Mouse (Mus musculus): Measurements from ENCODE around the gene Atp13a1. TPM values are rescaled to one million over a fixed set of nuclear protein-coding genes. Genes with fewer than 3 reads are reported as not detected.

The Atp13a1 gene
- total and polyA plus RNA-seq, 2 experiments from 2014 or later: 39.1 to 85.9 TPM

- Histone ChIP-seq H3K4me3 (ENCODE audit: low read length) (no peak overlapping the region), H3K9me3 (ENCODE audit: low read length) (no peaks in the 10 kb centered on the region), H3K27me3 (ENCODE audit: insufficient read depth, low read length) (no peaks in the 10 kb centered on the region), H3K36me3 (ENCODE audit: insufficient read depth, low read length) (0 out of 2 replicates have a peak, but pooled peaks cover 10% of the 10 kb centered on the region), H3K4me2 (ENCODE audit: low read depth, low read length) (no peak overlapping the region), H3K9ac (replicated peaks; ENCODE audit: low read length) (no peak overlapping the region), H3K27ac (no peak overlapping the region), H3K4me1 (ENCODE audit: insufficient read depth, low read length) (peaks cover 13% of the 10 kb centered on the region)
- no peak for TF ChIP-seq CTCF (IDR thresholded peaks at IDR 0.05; ENCODE audit: low read depth)
- no peak for DNase-seq (ENCODE audit: low spot score)
- no peak for ATAC-seq
- WGBS: 78% methylated on average over 9 of the region's 9 CpGs
Observed at GRCm38 (mm10) chr8:69820466-69820865, 29.5 kb downstream of the Atp13a1 start.

- no peaks in the 10 kb centered on the region for H3K27me3 ChIP-seq (ENCODE audit: insufficient read depth, low read length)
- H3K27ac ChIP-seq: peak overlapping the region; percentile 79
- H3K9me3 ChIP-seq (ENCODE audit: low read length): no peaks in the 10 kb centered on the region
- peak overlapping the region; percentile 64 for H3K9ac ChIP-seq (replicated peaks; ENCODE audit: low read length)
- peak overlapping the region; percentile 59 for H3K4me3 ChIP-seq (ENCODE audit: low read length)
- peaks cover 13% of the 10 kb centered on the region for H3K4me1 ChIP-seq (ENCODE audit: insufficient read depth, low read length)
- H3K4me2 ChIP-seq (ENCODE audit: low read depth, low read length): peak overlapping the region; percentile 81
- peaks cover 18% of the 10 kb centered on the region; the same call in 1 of the 2 replicates for H3K36me3 ChIP-seq (ENCODE audit: insufficient read depth, low read length)
- TF ChIP-seq CTCF (IDR thresholded peaks at IDR 0.05; ENCODE audit: low read depth): no peak
- DNase-seq (ENCODE audit: low spot score) (peak; percentile 72), ATAC-seq (peak; percentile 65)
- 4% methylated on average over 14 of the region's 22 CpGs for WGBS
Observed at GRCm38 (mm10) chr8:69821971-69822385, 31.0 kb downstream of the Atp13a1 start.

GRCm38 (mm10) chr8:69822386-69823191 is 31.6 kb downstream of the Atp13a1 start, which contains the start of gene Lpar2:
Gene Lpar2 (plus strand): TSS chr8:69822429.
- 2% methylated on average over 29 of the region's 35 CpGs for WGBS
- DNase-seq (ENCODE audit: low spot score): peak; percentile 82

GRCm38 (mm10) chr8:69826371-69826770 is 35.4 kb downstream of the Atp13a1 start:
- H3K9me3 ChIP-seq (ENCODE audit: low read length): no peaks in the 10 kb centered on the region
- TF ChIP-seq CTCF (IDR thresholded peaks at IDR 0.05; ENCODE audit: low read depth): no peak
- no peaks in the 10 kb centered on the region for H3K27me3 ChIP-seq (ENCODE audit: insufficient read depth, low read length)
- ATAC-seq: no peak
- peaks cover 15% of the 10 kb centered on the region; the same call in 1 of the 2 replicates for H3K36me3 ChIP-seq (ENCODE audit: insufficient read depth, low read length)
- no peak for DNase-seq (ENCODE audit: low spot score)
- H3K4me1 ChIP-seq (ENCODE audit: insufficient read depth, low read length): peaks cover 13% of the 10 kb centered on the region
- H3K9ac ChIP-seq (replicated peaks; ENCODE audit: low read length): no peak overlapping the region
- no peak overlapping the region for H3K4me2 ChIP-seq (ENCODE audit: low read depth, low read length)
- 94% methylated on average over 12 of the region's 12 CpGs for WGBS
- H3K4me3 ChIP-seq (ENCODE audit: low read length): no peak overlapping the region
- H3K27ac ChIP-seq: no peak overlapping the region

More at GRCm38 (mm10) chr8:69822386-69823191, 31.6 kb downstream of the Atp13a1 start, which contains the start of gene Lpar2:
- Histone ChIP-seq H3K9me3 (ENCODE audit: low read length) (no peaks in the 10 kb centered on the region), H3K9ac (replicated peaks; ENCODE audit: low read length) (peak within 1 kb of the TSS; percentile 64), H3K27me3 (ENCODE audit: insufficient read depth, low read length) (no peaks in the 10 kb centered on the region), H3K27ac (peak within 1 kb of the TSS; percentile 79), H3K4me2 (ENCODE audit: low read depth, low read length) (peak within 1 kb of the TSS; percentile 81), H3K4me1 (ENCODE audit: insufficient read depth, low read length) (peaks cover 13% of the 10 kb centered on the region), H3K4me3 (ENCODE audit: low read length) (peak within 1 kb of the TSS; percentile 59), H3K36me3 (ENCODE audit: insufficient read depth, low read length) (peaks cover 20% of the 10 kb centered on the region; the same call in 1 of the 2 replicates)
- peak; percentile 42 for TF ChIP-seq CTCF (IDR thresholded peaks at IDR 0.05; ENCODE audit: low read depth)
- ATAC-seq: peak; percentile 78

- Histone ChIP-seq H3K4me2 (ENCODE audit: low read depth, low read length) (peak within 1 kb of the TSS; percentile 77), H3K4me1 (ENCODE audit: insufficient read depth, low read length) (no peaks in the 10 kb centered on the region; the same call in 1 of the 2 replicates), H3K9me3 (ENCODE audit: low read length) (no peaks in the 10 kb centered on the region), H3K4me3 (ENCODE audit: low read length) (peak within 1 kb of the TSS; percentile 64), H3K27ac (peak within 1 kb of the TSS; percentile 78), H3K27me3 (ENCODE audit: insufficient read depth, low read length) (no peaks in the 10 kb centered on the region), H3K36me3 (ENCODE audit: insufficient read depth, low read length) (peaks cover 5% of the 10 kb centered on the region; the same call in 1 of the 2 replicates), H3K9ac (replicated peaks; ENCODE audit: low read length) (peak within 1 kb of the TSS; percentile 72)
- ATAC-seq: peak; percentile 99
- peak; percentile 98 for DNase-seq (ENCODE audit: low spot score)
- peak; percentile 35 for TF ChIP-seq CTCF (IDR thresholded peaks at IDR 0.05; ENCODE audit: low read depth)
- WGBS: under 1% methylated on average over 38 of the region's 38 CpGs
Observed at GRCm38 (mm10) chr8:69832298-69832853, 41.4 kb downstream of the Atp13a1 start, which contains the start of gene Pbx4. Gene Pbx4 (plus strand): TSS chr8:69832491.

GRCm38 (mm10) chr8:69837057-69837682 is 46.2 kb downstream of the Atp13a1 start:
- Histone ChIP-seq H3K4me2 (ENCODE audit: low read depth, low read length) (no peak overlapping the region), H3K9ac (replicated peaks; ENCODE audit: low read length) (no peak overlapping the region), H3K27ac (no peak overlapping the region), H3K27me3 (ENCODE audit: insufficient read depth, low read length) (no peaks in the 10 kb centered on the region), H3K9me3 (ENCODE audit: low read length) (no peaks in the 10 kb centered on the region), H3K4me1 (ENCODE audit: insufficient read depth, low read length) (no peaks in the 10 kb centered on the region; the same call in 1 of the 2 replicates), H3K4me3 (ENCODE audit: low read length) (no peak overlapping the region), H3K36me3 (ENCODE audit: insufficient read depth, low read length) (no peaks in the 10 kb centered on the region)
- TF ChIP-seq CTCF (IDR thresholded peaks at IDR 0.05; ENCODE audit: low read depth): no peak
- WGBS: 84% methylated on average over 8 of the region's 8 CpGs
- ATAC-seq (no peak), DNase-seq (ENCODE audit: low spot score) (no peak)
